Mouse (Mus musculus) ES-E14 (cell line): ENCODE data around the gene Gnl1. TPM values are rescaled to one million over a fixed set of nuclear protein-coding genes. Genes with fewer than 3 reads are reported as not detected.

Experiments
- DNase-seq: peaks from one replicate; pipeline ENCODE4 v3.0.0-alpha.2; 2013; ENCODE audit warnings: low read depth, low spot score
- H3K27ac ChIP-seq: 2 replicates; pipeline ENCODE4 v1.5.1; 2012; ENCODE audit warnings: low read depth, mild to moderate bottlenecking, low read length, moderate library complexity, mixed read lengths; ENCODE audit not compliant: poor library complexity, insufficient read depth, severe bottlenecking
- H3K36me3 ChIP-seq: 2 replicates; pipeline ENCODE4 v1.6.1; 2012; ENCODE audit warnings: mild to moderate bottlenecking, low read length, moderate library complexity, mixed read lengths; ENCODE audit not compliant: control insufficient read depth, poor library complexity, insufficient read depth, severe bottlenecking
- H3K4me1 ChIP-seq, 2 experiments: fragments of 150-350 bp in 1 of 2; sonication (generic) in 1 of 2; 2 replicates each; pipeline ENCODE4 v1.6.1; 2012; ENCODE audit warnings: low read length in 2 of 2, mild to moderate bottlenecking in 1 of 2, mixed read lengths in 1 of 2; ENCODE audit not compliant: control insufficient read depth in 2 of 2, insufficient read depth in 2 of 2, poor library complexity in 1 of 2
- H3K4me3 ChIP-seq, 2 experiments: fragments of 150-350 bp in 1 of 2; sonication (generic) in 1 of 2; 2 replicates each; pipeline ENCODE4 v1.5.1; 2012; ENCODE audit warnings: low read length in 2 of 2, low read depth in 1 of 2, mild to moderate bottlenecking in 1 of 2, mixed read lengths in 1 of 2; ENCODE audit not compliant: insufficient read depth in 1 of 2, poor library complexity in 1 of 2, severe bottlenecking in 1 of 2
- H3K9ac ChIP-seq: 2 replicates; pipeline ENCODE4 v1.6.1; 2012; ENCODE audit warnings: low read depth, mild to moderate bottlenecking, low read length, mixed read lengths; ENCODE audit not compliant: poor library complexity, insufficient read depth, severe bottlenecking
- H3K9me3 ChIP-seq: fragments of 150-350 bp; sonication (generic); 2 replicates; pipeline ENCODE4 v1.6.1; 2012; ENCODE audit warnings: low read depth, mild to moderate bottlenecking, low read length; ENCODE audit not compliant: control insufficient read depth, insufficient read depth
- CHD2 ChIP-seq: IDR thresholded peaks from 2 replicates; pipeline ENCODE4 v1.6.1; 2014; ENCODE audit warnings: mild to moderate bottlenecking, low read depth, low read length, inconsistent platforms
- HCFC1 ChIP-seq: IDR thresholded peaks from 2 replicates; pipeline ENCODE4 v1.6.1; 2012; ENCODE audit warnings: low read length, inconsistent platforms, borderline replicate concordance; ENCODE audit not compliant: insufficient read depth
- MAFK ChIP-seq: IDR thresholded peaks from 2 replicates; pipeline ENCODE4 v1.6.1; 2014; ENCODE audit warnings: mild to moderate bottlenecking, low read depth, low read length, inconsistent platforms; ENCODE audit not compliant: insufficient read depth
- ZC3H11A ChIP-seq: IDR thresholded peaks from 2 replicates; pipeline ENCODE4 v1.6.1; 2012; ENCODE audit warnings: low read depth, mild to moderate bottlenecking, inconsistent platforms, low read length, borderline replicate concordance
- ZNF384 ChIP-seq: IDR thresholded peaks from 2 replicates; pipeline ENCODE4 v1.6.1; 2012; ENCODE audit warnings: low read depth, low read length, inconsistent platforms
- in situ Hi-C, 2 experiments: fragments of 600-800 bp; cut with MboI; formaldehyde crosslinking; loops; one replicate each; pipeline ENCODE4 v1.15.1; 2025; ENCODE audit warnings: low sequenced_read_pairs in 2 of 2, inconsistent platforms in 1 of 2; ENCODE audit not compliant: unreplicated experiment in 2 of 2
- total RNA-seq: library from RNA; depleted of rRNA; stranded (reverse); fragments of 300-350 nt; gene quantifications from 2 replicates; pipeline ENCODE4 v1.2.3, GENCODE M21; 2012

The Gnl1 gene
- total RNA-seq, 1 experiment: 51.6 TPM

DNA sequence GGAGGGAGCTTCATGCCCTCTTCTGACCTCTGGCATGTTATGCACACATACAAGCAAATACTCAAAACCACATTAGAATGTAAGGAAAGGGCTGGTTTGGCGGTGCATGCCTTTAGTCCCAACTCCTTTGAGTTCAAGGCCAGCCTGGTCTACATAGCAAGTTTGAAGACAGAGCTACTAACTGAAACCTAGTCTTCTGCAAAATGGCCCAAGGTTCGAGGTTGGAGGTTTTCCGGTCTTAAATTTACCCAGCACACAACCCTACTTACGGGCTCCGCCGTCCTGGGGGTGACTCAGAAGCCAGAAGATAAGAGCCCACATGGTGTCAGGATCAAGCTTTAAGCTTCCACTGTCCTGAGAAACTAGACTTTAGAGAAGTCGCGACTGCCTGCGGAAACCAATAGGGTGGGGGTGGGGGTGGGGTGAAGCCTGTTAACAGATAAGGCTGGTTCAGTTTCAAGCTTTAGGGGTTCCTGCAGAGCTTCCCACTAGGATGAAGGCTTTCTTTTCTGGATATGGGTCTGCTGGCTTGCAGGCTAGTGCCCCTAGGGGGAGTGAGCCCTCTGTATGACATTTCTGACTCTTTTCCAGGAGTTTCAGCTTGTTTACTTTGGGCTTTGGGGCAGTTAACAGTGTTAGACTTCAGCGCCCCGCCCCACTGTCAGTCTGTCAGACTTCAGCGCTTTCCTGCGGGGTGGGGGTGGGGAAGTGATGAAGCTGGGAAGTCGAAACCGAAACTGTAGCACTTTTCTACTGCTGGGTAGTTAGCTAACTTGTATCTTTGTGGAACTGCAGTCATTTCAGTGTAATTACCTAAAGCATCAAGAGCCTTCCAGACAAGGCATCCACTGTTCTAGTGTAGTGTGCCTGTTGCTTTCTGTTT lies 40.8 kb downstream of the Gnl1 start, which contains the start of gene H2-T24:
Gene H2-T24, minus strand, starts transcription at position 370 of the 883 bp plus-strand sequence.
- DNase-seq: peak; percentile 63
- H3K4me3 ChIP-seq: no peak within 1 kb of the TSS
- in situ Hi-C loops: no loop called here
- H3K36me3 ChIP-seq: peaks cover 5% of the 10 kb centered on the region
- H3K9ac ChIP-seq: no peak within 1 kb of the TSS
- H3K4me1 ChIP-seq: peaks cover 0 to 20% of the 10 kb centered on the region in 2 experiments; a peak in 2 of 4 replicates
- no peaks in the 10 kb centered on the region for H3K9me3 ChIP-seq
- H3K27ac ChIP-seq: no peak within 1 kb of the TSS
- no peak for TF ChIP-seq ZNF384
- TF ChIP-seq CHD2: peak; percentile 49; the same call in 1 of the 2 replicates
- no peak for TF ChIP-seq ZC3H11A
- TF ChIP-seq MAFK: no peak
- no peak for TF ChIP-seq HCFC1

GRCm38 (mm10) chr17:36021309-36021708 lies 41.7 kb downstream of the Gnl1 start:
- Histone ChIP-seq H3K36me3 (peaks cover 10% of the 10 kb centered on the region), H3K9ac (no peak overlapping the region), H3K27ac (no peak overlapping the region), H3K9me3 (no peaks in the 10 kb centered on the region), H3K4me1 (peaks cover 0 to 22% of the 10 kb centered on the region in 2 experiments; a peak in 2 of 4 replicates), H3K4me3 (no peak overlapping the region)
- in situ Hi-C loops: no loop called here
- no peak for TF ChIP-seq ZC3H11A
- TF ChIP-seq CHD2: no peak
- no peak for TF ChIP-seq HCFC1
- no peak for TF ChIP-seq ZNF384
- TF ChIP-seq MAFK: no peak
- no peak for DNase-seq

DNA sequence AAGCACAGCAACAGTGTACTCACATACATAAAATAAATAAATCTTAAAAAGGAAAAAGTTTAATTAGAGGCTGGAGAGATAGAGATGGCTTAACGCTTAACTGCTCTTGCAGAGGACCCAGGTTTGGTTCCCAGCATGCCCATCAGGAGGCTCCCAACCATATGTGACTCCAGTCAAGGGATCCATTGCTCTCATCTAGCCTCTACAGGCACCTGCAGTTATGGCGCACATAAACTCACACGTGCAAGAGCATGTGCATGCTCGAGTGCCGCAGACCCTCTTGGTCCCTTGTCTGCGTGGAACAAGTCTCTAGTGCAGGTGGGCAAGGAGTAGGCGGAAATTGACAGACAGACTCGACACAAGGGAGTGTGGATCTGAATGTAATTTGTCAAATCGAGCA lies 42.4 kb downstream of the Gnl1 start:
- DNase-seq: no peak
- no peak overlapping the region for H3K4me3 ChIP-seq
- H3K4me1 ChIP-seq: peaks cover 0 to 20% of the 10 kb centered on the region in 2 experiments; a peak in 2 of 4 replicates
- H3K36me3 ChIP-seq: peaks cover 10% of the 10 kb centered on the region
- in situ Hi-C loops: no loop called here
- no peak overlapping the region for H3K9ac ChIP-seq
- no peak overlapping the region for H3K27ac ChIP-seq
- no peaks in the 10 kb centered on the region for H3K9me3 ChIP-seq
- TF ChIP-seq HCFC1 (no peak), ZC3H11A (no peak), MAFK (no peak), ZNF384 (no peak), CHD2 (no peak)

GRCm38 (mm10) chr17:36022922-36023321 lies 43.3 kb downstream of the Gnl1 start:
- TF ChIP-seq ZNF384 (no peak), MAFK (no peak), CHD2 (no peak), ZC3H11A (no peak), HCFC1 (no peak)
- no peak for DNase-seq
- Histone ChIP-seq H3K9ac (no peak overlapping the region), H3K4me1 (peaks cover 0 to 19% of the 10 kb centered on the region in 2 experiments; a peak in 2 of 4 replicates), H3K36me3 (peaks cover 8% of the 10 kb centered on the region; the same call in 1 of the 2 replicates), H3K27ac (no peak overlapping the region), H3K4me3 (no peak overlapping the region), H3K9me3 (no peaks in the 10 kb centered on the region)
- in situ Hi-C loops: no loop called here
